Mouse (Mus musculus) left cerebral cortex, adult 9 months (tissue): ENCODE results near the gene Iqcf3.

Source experiments
- DNase-seq, 2 experiments: peaks; one replicate each; pipeline ENCODE4 v3.0.0; 2022; ENCODE audit warnings: low spot score in 2 of 2

Gene Iqcf3

DNA sequence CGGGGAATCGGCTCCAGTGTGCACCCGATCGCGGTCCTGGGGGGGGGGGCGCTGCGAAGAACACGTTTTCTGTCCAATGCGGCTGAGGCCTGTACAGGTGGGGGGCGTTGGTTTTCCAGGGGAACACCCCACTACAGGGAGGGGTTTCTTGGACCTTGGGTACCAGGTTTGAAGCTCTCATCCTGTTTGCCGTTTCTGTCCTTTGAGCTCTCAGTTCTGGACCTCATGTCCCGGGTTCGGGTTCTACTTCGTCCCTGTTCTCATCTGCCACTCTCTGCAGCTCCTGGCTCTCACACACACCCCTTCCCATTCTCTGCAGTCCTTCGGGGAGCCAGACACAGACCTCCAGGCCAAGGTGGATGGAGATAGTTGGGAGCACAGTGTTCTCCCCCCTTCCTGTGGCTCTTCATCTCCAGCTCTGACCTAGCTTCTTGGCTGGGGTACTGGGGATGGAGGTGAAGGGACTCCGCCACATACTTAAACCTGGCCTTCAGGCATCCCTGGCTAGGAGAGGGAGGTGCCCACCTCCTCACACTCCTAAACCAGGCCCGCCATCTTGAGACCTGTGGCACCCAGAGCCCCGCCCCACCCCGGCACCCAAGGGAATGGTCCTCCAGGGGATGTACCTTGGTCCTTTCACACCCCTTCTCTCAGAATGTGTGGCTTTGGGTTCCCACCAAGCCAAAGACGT lies 107.2 kb downstream of the Iqcf3 start:
- DNase-seq: no peak

DNA sequence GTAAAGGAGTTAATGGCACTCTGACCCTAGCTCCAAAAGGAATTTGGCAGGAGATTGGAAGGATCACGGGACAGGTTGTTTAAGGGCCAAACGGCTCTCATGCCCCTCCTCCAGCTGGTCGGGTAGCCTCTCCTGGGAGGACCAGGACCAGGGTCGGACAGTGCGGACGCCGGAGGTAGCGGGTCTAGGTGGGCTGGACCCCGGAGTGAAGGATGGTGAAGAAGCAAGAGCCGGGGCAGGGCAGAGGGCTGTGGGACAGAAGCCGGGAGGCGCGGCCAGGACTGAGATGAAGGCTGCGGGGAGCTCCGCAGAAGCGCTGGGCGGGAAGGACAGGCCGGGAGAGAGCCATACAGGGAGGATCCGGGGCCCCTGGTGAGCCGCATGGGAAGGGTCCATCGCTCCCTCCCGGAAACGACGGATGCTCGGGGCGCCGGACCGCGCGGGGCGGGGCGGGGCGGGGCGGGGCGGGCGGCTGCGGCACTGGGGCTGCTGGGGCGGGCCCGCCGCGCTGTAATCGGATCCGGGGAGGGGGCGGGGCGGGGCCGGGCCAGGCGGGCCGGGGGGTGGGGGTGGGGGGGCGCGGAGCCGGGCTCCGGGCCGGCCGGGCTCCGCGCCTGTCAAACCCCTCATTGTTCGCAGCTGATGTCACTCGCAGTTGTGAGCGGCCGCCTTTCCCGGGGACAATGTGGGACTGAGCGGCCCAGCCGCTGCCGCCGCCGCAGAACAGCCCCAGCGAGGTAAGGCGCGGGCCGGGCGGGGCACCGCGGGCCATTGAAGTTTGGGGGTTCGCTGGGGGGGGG lies 108.0 kb downstream of the Iqcf3 start, which contains the start of gene Pcbp4:
Pcbp4 (plus strand) TSS at position 21 of the 800 bp plus-strand sequence.
- DNase-seq: no peak
